Mouse (Mus musculus) heart, postnatal 0 days (tissue): ENCODE measurements around the gene Tcte3. TPM values are rescaled to one million over a fixed set of nuclear protein-coding genes. Genes with fewer than 3 reads are reported as not detected.
A peak's percentile ranks its signal among the peaks of the same experiment; 100 is the strongest.
"Not testable (repeated sequence)": the region's sequence is repeated elsewhere in the genome, so short reads cannot be mapped to it uniquely, and the experiment has no call there.

Experiments
- ATAC-seq: fragments of 200-750 bp; cut with Nextera tagmentation; 2 replicates; pipeline ENCODE4 v1.8.0; 2017; ENCODE audit warnings: low read depth, moderate number of reproducible peaks, moderate library complexity; ENCODE audit not compliant: insufficient read depth
- DNase-seq: peaks from one replicate; pipeline ENCODE4 v3.0.0-alpha.2; 2016; ENCODE audit warnings: low spot score
- H3K27ac ChIP-seq: fragments of 300-500 bp; sonication (generic); 2 replicates; pipeline ENCODE4 v1.5.1; 2014; ENCODE audit warnings: low read depth, mild to moderate bottlenecking
- H3K27me3 ChIP-seq: fragments of 300-500 bp; sonication (generic); 2 replicates; pipeline ENCODE4 v1.6.1; 2014; ENCODE audit warnings: low read length, mixed read lengths; ENCODE audit not compliant: control insufficient read depth, insufficient read depth
- H3K36me3 ChIP-seq: fragments of 300-500 bp; sonication (generic); replicated peaks from 2 replicates; pipeline ENCODE4 v1.6.1; 2014; ENCODE audit warnings: low read length, mixed read lengths; ENCODE audit not compliant: control insufficient read depth, insufficient read depth
- H3K4me1 ChIP-seq: fragments of 300-500 bp; sonication (generic); 2 replicates; pipeline ENCODE4 v1.6.1; 2014; ENCODE audit warnings: antibody characterized with exemption; ENCODE audit not compliant: control insufficient read depth, insufficient read depth
- H3K4me2 ChIP-seq: fragments of 300-500 bp; sonication (generic); 2 replicates; pipeline ENCODE4 v1.6.1; 2014; ENCODE audit warnings: low read depth, mild to moderate bottlenecking, low read length, moderate library complexity
- H3K4me3 ChIP-seq: fragments of 300-500 bp; sonication (generic); 2 replicates; pipeline ENCODE4 v1.5.1; 2014; ENCODE audit warnings: low read depth, low read length
- H3K9ac ChIP-seq: fragments of 300-500 bp; sonication (generic); replicated peaks from 2 replicates; pipeline ENCODE4 v1.6.1; 2014; ENCODE audit warnings: low read depth, low read length, mixed read lengths
- H3K9me3 ChIP-seq: fragments of 300-500 bp; sonication (generic); replicated peaks from 2 replicates; pipeline ENCODE4 v1.6.1; 2016; ENCODE audit warnings: low read length; ENCODE audit not compliant: control insufficient read depth
- WGBS: fragments of 180-500 bp; shearing (Covaris S2); extraction: QIAGEN DNeasy Blood & Tissue Kit; methylation state at CpG from one replicate; pipeline ENCODE4 v1.1.7; 2014; 5-methylcytosine and 5-hydroxymethylcytosine counted together
- polyA plus RNA-seq: library from polyadenylated mRNA; unstranded; fragments of >200 nt; fragmentation: Nextera tagmentation; extraction: Ambion mirVana; gene quantifications from 2 replicates; pipeline ENCODE4 v1.2.1, GENCODE M21; 2015
- total RNA-seq: library from RNA; depleted of rRNA; stranded (reverse); fragments of >200 nt; gene quantifications from 2 replicates; pipeline ENCODE4 v1.2.3, GENCODE M21; 2014; ENCODE audit warnings: low replicate concordance; rRNA removed

Gene Tcte3
- total and polyA plus RNA-seq, 2 experiments from 2014 or later, result not detected

GRCm38 (mm10) chr17:14993139-14993832 is 48.0 kb downstream of the Tcte3 start:
- not testable (repeated sequence) for H3K36me3 ChIP-seq, H3K27ac ChIP-seq, H3K9ac ChIP-seq, H3K4me2 ChIP-seq, H3K4me3 ChIP-seq, H3K4me1 ChIP-seq, H3K27me3 ChIP-seq, DNase-seq, H3K9me3 ChIP-seq
- peak; percentile 66 for ATAC-seq
- no CpG with 5 or more reads among the region's 47 CpGs for WGBS

- not testable (repeated sequence) for H3K36me3 ChIP-seq, H3K4me3 ChIP-seq, H3K27ac ChIP-seq, H3K4me1 ChIP-seq, DNase-seq, H3K4me2 ChIP-seq, H3K9ac ChIP-seq, H3K27me3 ChIP-seq, H3K9me3 ChIP-seq
- WGBS, result no CpG with 5 or more reads among the region's 98 CpGs
- ATAC-seq, result peak; percentile 88
Observed at GRCm38 (mm10) chr17:14992522-14993138, 48.7 kb downstream of the Tcte3 start.

GRCm38 (mm10) chr17:14990116-14990702 is 51.1 kb downstream of the Tcte3 start:
- H3K4me2 ChIP-seq, H3K27me3 ChIP-seq, ATAC-seq, H3K36me3 ChIP-seq, H3K27ac ChIP-seq, H3K9me3 ChIP-seq, DNase-seq, H3K4me1 ChIP-seq, H3K4me3 ChIP-seq, H3K9ac ChIP-seq: not testable (repeated sequence)
- 78% methylated on average over 4 of the region's 5 CpGs for WGBS

- not testable (repeated sequence) for H3K36me3 ChIP-seq, H3K4me3 ChIP-seq, H3K4me1 ChIP-seq, DNase-seq, H3K27ac ChIP-seq, H3K9ac ChIP-seq, H3K9me3 ChIP-seq, H3K27me3 ChIP-seq, H3K4me2 ChIP-seq
- WGBS, result no CpG with 5 or more reads among the region's 60 CpGs
- ATAC-seq, result peak; percentile 98
Observed at GRCm38 (mm10) chr17:14978362-14979038, 62.8 kb downstream of the Tcte3 start, which contains the start of the genes 9030025P20Rik and Gm3417. Gene 9030025P20Rik, plus strand, starts transcription at chr17:14978468. Gene Gm3417, minus strand, starts transcription at chr17:14978790.

GRCm38 (mm10) chr17:14977718-14978361 is 63.4 kb downstream of the Tcte3 start:
- peak; percentile 18; the same call in 1 of the 2 replicates for ATAC-seq
- not testable (repeated sequence) for H3K4me3 ChIP-seq, H3K9me3 ChIP-seq, H3K9ac ChIP-seq, H3K36me3 ChIP-seq, H3K4me2 ChIP-seq, H3K27ac ChIP-seq, H3K27me3 ChIP-seq, DNase-seq, H3K4me1 ChIP-seq
- WGBS, result 3% methylated on average over 4 of the region's 7 CpGs

Other genes starting within 250 kb of the Tcte3 start
- gene Wdr27, start 98.3 kb downstream of the Tcte3 start, total RNA-seq, result 0.46 and 0.66 TPM in 2 replicates
- gene Wdr27, start 98.3 kb downstream of the Tcte3 start, polyA plus RNA-seq, result 4.7 and 4.9 TPM in 2 replicates
- gene 1600012H06Rik, start 98.3 kb downstream of the Tcte3 start, total RNA-seq, result 15.7 and 20.1 TPM in 2 replicates
- 23.4 and 24.3 TPM in 2 replicates for gene 1600012H06Rik, start 98.3 kb downstream of the Tcte3 start, polyA plus RNA-seq
- gene Phf10, start 80.2 kb downstream of the Tcte3 start, total RNA-seq, result 33.9 and 41.0 TPM in 2 replicates
- 17.2 and 18.2 TPM in 2 replicates for gene Phf10, start 80.2 kb downstream of the Tcte3 start, polyA plus RNA-seq
- gene 9030025P20Rik, start 63.0 kb downstream of the Tcte3 start, total RNA-seq, result 1.5 and 13.4 TPM in 2 replicates
- 5.9 and 7.3 TPM in 2 replicates for gene 9030025P20Rik, start 63.0 kb downstream of the Tcte3 start, polyA plus RNA-seq
- gene Gm3417, start 62.7 kb downstream of the Tcte3 start, total RNA-seq, result not detected in 2 replicates
- 1.2 TPM in 1 of 2 replicates, not detected in the other for gene Gm3417, start 62.7 kb downstream of the Tcte3 start, polyA plus RNA-seq
- gene Gm3435, start 31.3 kb downstream of the Tcte3 start, total RNA-seq, result 5.4 TPM in 1 of 2 replicates, not detected in the other
- 5.8 and 6.2 TPM in 2 replicates for gene Gm3435, start 31.3 kb downstream of the Tcte3 start, polyA plus RNA-seq
- 15.3 and 35.6 TPM in 2 replicates for gene Ermard, start 280 bp downstream of the Tcte3 start, total RNA-seq
- gene Ermard, start 280 bp downstream of the Tcte3 start, polyA plus RNA-seq, result 39.5 and 41.8 TPM in 2 replicates
- gene Gm3448, start within 50 bp of the Tcte3 start, total RNA-seq, result 0.04 and 1.8 TPM in 2 replicates
- gene Gm3448, start within 50 bp of the Tcte3 start, polyA plus RNA-seq, result 2.9 and 3.0 TPM in 2 replicates